Mouse (Mus musculus): ENCODE data around the gene Gfpt2. TPM values are rescaled to one million over a fixed set of nuclear protein-coding genes. Genes with fewer than 3 reads are reported as not detected.

Gene Gfpt2
- total and polyA plus RNA-seq, 3 experiments: 0.04 TPM; not detected in 2

DNA sequence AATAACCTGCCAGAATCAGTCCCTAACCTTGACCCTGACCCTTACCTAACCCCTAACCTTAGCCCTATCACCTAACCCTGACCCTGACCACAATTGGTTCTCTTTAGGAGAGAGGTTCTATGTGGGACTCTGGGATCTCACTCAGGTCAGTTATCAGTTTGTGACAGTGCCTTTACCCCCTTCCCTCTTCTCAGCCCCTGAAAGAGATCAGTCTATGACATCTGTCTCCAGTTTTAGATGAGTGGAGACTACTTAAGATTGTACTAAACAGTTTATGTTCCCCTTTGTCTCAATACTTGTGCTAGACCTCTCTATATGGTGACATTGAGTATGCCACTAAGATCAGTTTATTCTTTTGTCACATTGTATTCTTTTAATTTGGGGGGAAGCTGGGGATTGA, 69.9 kb downstream of the Gfpt2 start:
- no peak overlapping the region for H3K27ac ChIP-seq (ENCODE audit: insufficient read depth, low read depth)
- in situ Hi-C loops (cut with MboI; ENCODE audit: low pct_ligation_motif_present, low pct_unique_long_range_greater_than_20kb, low sequenced_read_pairs) (loop anchor here (10.0 kb wide), 1 partner anchor 209 kb away; no protein-coding TSS in a partner anchor), dilution Hi-C loops (cut with MboI; ENCODE audit: extremely low pct_ligation_motif_present, extremely low pct_unique_long_range_greater_than_20kb, low sequenced_read_pairs) (no loop called here)
- DNase-seq (ENCODE audit: extremely low read depth): no peak
- H3K27me3 ChIP-seq (replicated peaks): no peaks in the 10 kb centered on the region
- no peak overlapping the region for H3K9ac ChIP-seq (ENCODE audit: insufficient read depth, low read depth)
- H3K9me3 ChIP-seq (replicated peaks; ENCODE audit: low read length): no peaks in the 10 kb centered on the region
- H3K4me1 ChIP-seq (ENCODE audit: control insufficient read depth in 1 of 2, insufficient read depth in 2 of 2): peaks cover 2 to 7% of the 10 kb centered on the region in 2 experiments; a peak in 2 of 4 replicates
- no peak for TF ChIP-seq ZC3H11A (IDR thresholded peaks at IDR 0.05; ENCODE audit: low read depth, low read length)
- TF ChIP-seq GABPA (IDR thresholded peaks at IDR 0.05; ENCODE audit: insufficient replicate concordance, low read depth, low read length): no peak
- no peak for TF ChIP-seq USF1 (IDR thresholded peaks at IDR 0.05; ENCODE audit: low read depth, low read length)
- no peak for TF ChIP-seq KAT2A (IDR thresholded peaks at IDR 0.05; ENCODE audit: insufficient replicate concordance, low read length)
- no peak for TF ChIP-seq MYC (IDR thresholded peaks at IDR 0.05; ENCODE audit: low read depth, low read length)
- H3K79me2 ChIP-seq (replicated peaks; ENCODE audit: control insufficient read depth, extremely low read depth, insufficient read depth, poor library complexity, severe bottlenecking): no peaks in the 10 kb centered on the region
- H3K4me2 ChIP-seq (ENCODE audit: insufficient read depth, low read depth, poor library complexity, severe bottlenecking): no peak overlapping the region
- no peak overlapping the region for H3K4me3 ChIP-seq (replicated peaks in 1 of 3; ENCODE audit: low read depth in 2 of 3, low read length in 2 of 3, poor library complexity in 1 of 3)
- peaks cover 11 to 42% of the 10 kb centered on the region in 2 experiments for H3K36me3 ChIP-seq (replicated peaks in 1 of 2; ENCODE audit: control insufficient read depth in 1 of 2, insufficient read depth in 1 of 2, low read length in 1 of 2)

DNA sequence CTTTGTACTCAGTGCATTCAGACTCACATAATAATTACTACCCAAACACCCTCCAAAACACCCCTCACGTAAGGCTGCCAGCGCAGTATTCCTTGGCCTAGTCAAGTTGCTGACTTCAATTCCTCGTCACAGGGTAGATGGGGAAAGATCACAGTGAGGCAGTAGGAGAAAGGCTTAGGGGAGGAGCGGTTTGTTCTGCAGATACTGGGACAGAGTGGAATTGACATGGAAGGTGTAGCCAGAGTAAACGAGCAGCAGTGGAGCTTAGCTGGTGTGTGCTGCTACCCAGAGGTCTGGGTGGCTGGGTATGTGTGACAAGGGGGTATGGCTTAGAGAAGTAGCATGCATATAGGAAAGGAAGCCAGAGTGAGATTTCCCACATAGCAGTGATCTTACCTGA, 73.3 kb downstream of the Gfpt2 start:
- Histone ChIP-seq H3K4me3 (replicated peaks in 1 of 3; ENCODE audit: low read depth in 2 of 3, low read length in 2 of 3, poor library complexity in 1 of 3) (no peak overlapping the region), H3K27ac (ENCODE audit: insufficient read depth, low read depth) (no peak overlapping the region), H3K9ac (ENCODE audit: insufficient read depth, low read depth) (no peak overlapping the region), H3K27me3 (replicated peaks) (no peaks in the 10 kb centered on the region), H3K79me2 (replicated peaks; ENCODE audit: control insufficient read depth, extremely low read depth, insufficient read depth, poor library complexity, severe bottlenecking) (no peaks in the 10 kb centered on the region), H3K36me3 (replicated peaks in 1 of 2; ENCODE audit: control insufficient read depth in 1 of 2, insufficient read depth in 1 of 2, low read length in 1 of 2) (peaks cover 24 to 64% of the 10 kb centered on the region in 2 experiments), H3K4me2 (ENCODE audit: insufficient read depth, low read depth, poor library complexity, severe bottlenecking) (no peak overlapping the region), H3K4me1 (ENCODE audit: control insufficient read depth in 1 of 2, insufficient read depth in 2 of 2) (peaks cover 2 to 8% of the 10 kb centered on the region in 2 experiments), H3K9me3 (replicated peaks; ENCODE audit: low read length) (no peaks in the 10 kb centered on the region)
- no peak for DNase-seq (ENCODE audit: extremely low read depth)
- dilution Hi-C loops (cut with MboI; ENCODE audit: extremely low pct_ligation_motif_present, extremely low pct_unique_long_range_greater_than_20kb, low sequenced_read_pairs) (no loop called here), in situ Hi-C loops (cut with MboI; ENCODE audit: low pct_ligation_motif_present, low pct_unique_long_range_greater_than_20kb, low sequenced_read_pairs) (loop anchor here (5.0 to 10.0 kb wide), 2 partner anchors 135 to 213 kb away; no protein-coding TSS in a partner anchor)
- TF ChIP-seq RAD21 (IDR thresholded peaks at IDR 0.05; ENCODE audit: low read depth, low read length) (no peak), NRF1 (IDR thresholded peaks at IDR 0.05; ENCODE audit: low read depth, low read length) (no peak), ETS1 (conservative IDR thresholded peaks at IDR 0.05; ENCODE audit: low read depth, low read length) (no peak), BHLHE40 (IDR thresholded peaks at IDR 0.05; ENCODE audit: low read depth, low read length) (no peak), UBTF (IDR thresholded peaks at IDR 0.05; ENCODE audit: low read depth, low read length) (no peak), USF2 (conservative IDR thresholded peaks at IDR 0.05; ENCODE audit: low read depth, low read length) (no peak), MYC (IDR thresholded peaks at IDR 0.05; ENCODE audit: low read depth, low read length) (no peak), SMC3 (IDR thresholded peaks at IDR 0.05; ENCODE audit: low read depth, low read length) (no peak), ZMIZ1 (IDR thresholded peaks at IDR 0.05; ENCODE audit: low read depth, low read length) (no peak), JUND (conservative IDR thresholded peaks at IDR 0.05; ENCODE audit: low read depth, low read length) (no peak), ELF1 (IDR thresholded peaks at IDR 0.05; ENCODE audit: low read depth, low read length) (no peak), CHD1 (IDR thresholded peaks at IDR 0.05; ENCODE audit: low read depth, low read length) (no peak), MAFK (IDR thresholded peaks at IDR 0.05; ENCODE audit: insufficient replicate concordance, low read length) (no peak), JUN (IDR thresholded peaks at IDR 0.05; ENCODE audit: insufficient read depth, low read depth, low read length) (no peak), ZC3H11A (IDR thresholded peaks at IDR 0.05; ENCODE audit: low read depth, low read length) (no peak), PAX5 (IDR thresholded peaks at IDR 0.05; ENCODE audit: low read length) (no peak), MXI1 (IDR thresholded peaks at IDR 0.05; ENCODE audit: low read depth, low read length) (no peak), MEF2A (IDR thresholded peaks at IDR 0.05; ENCODE audit: borderline replicate concordance, low read depth, low read length) (no peak)

Measured in CH12.LX (cell line).